Mouse (Mus musculus) cerebellum, adult 8-10 months (tissue): ENCODE measurements at regions not wholly inside any gene's neighbourhood (a gene's known extent, or its start where the extent isn't known, plus 50 kb on each side); places are given as distances from the start of the nearest gene placed in this dataset.
"Not testable (repeated sequence)": the region's sequence is repeated elsewhere in the genome, so short reads cannot be mapped to it uniquely, and the experiment has no call there.

Experiments
- DNase-seq: peaks from one replicate; pipeline ENCODE4 v3.0.0; 2022

DNA sequence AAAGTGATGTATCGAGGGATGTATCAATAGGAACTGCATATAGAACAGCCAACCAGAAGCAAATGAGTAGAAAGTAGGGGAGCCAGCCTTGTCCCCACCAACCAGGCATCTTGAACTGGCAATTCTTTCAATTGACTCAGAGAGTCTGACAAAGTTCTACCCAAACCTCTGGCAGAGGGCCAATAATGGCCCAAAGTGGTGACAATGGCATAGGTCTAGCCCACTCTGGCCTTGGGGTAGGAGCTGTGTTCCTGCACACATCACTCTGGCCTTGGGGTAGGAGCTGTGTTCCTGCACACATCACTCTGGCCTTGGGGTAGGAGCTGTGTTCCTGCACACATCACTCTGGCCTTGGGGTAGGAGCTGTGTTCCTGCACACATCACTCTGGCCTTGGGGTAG lies 373.5 kb downstream of the Tcerg1l start:
- not testable (repeated sequence) for DNase-seq

DNA sequence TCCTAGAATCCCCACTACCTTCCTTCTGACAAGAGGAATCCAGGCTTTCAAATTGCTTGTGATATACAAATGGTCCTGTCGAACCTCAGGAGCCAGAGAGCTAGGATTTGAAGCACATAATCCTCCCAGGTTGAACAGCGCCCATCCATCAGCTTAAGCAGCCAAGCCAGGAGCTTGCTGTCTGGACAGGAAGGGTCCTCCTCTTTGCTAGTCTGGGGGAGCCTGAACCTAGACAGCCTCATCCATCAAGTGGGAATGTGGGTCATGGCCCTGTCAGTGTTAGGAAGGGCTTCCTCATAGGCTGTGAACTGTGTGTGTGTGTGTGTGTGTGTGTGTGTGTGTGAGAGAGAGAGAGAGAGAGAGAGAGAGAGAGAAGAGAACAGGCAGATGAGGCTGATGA lies 345.8 kb downstream of the Tcerg1l start:
- no peak for DNase-seq

DNA sequence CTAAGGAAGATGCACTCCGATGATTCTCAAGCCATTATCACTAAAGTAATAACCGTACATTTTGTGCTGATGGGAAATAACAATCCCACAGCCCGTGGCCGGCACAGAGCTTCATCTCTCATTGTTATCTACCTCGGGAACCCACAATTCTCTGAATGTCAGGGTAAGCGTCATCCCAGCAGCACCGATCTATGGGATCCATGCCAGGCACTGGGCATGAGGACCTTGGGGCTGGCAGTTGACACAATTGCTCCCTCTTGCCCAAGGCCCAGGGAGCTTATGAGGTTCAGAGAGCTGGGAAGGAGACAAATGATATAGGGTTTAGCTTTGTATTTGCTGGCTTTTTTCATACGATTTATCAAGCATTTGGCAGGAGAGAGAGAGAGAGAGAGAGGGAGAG lies 342.8 kb downstream of the Tcerg1l start:
- DNase-seq = no peak

DNA sequence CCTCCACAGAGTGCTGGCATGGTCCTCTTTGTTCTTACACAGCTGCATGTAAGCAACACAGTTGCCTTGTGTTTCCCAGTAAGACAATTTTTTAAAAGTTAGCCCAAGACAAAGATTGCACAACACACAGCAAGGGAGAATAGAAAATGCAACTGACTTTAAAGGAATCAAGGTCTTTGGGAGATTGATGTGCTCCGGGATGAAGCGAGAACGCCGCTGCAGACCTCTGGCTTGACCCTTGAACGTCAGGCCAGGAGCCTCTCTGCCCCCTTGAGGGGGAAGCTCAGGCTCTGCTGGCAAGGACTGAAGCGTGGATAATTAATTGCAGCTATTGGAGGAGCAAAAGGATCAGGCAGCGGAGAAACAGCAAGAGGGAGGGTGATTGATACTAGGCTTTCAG lies 336.4 kb downstream of the Tcerg1l start:
- no peak for DNase-seq

DNA sequence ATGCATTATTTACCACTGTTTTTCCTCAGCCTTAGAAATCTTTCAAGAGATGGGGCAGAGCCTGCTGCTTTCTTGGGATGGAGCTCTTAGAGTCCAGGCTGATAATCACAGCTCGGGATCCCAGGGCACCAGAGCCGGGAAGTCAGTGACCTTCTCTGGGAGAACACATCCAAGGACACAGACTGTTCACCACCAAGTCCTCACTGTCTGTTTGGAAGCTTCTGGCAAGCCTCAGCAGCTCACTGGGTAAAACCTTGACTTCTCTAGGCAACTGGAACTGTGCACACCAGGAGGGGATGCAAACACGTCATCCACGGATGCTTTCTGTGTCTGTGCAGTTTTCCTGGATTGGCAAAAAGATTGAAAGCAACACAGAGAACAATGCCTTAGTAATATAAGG lies 330.6 kb downstream of the Tcerg1l start:
- DNase-seq = no peak

DNA sequence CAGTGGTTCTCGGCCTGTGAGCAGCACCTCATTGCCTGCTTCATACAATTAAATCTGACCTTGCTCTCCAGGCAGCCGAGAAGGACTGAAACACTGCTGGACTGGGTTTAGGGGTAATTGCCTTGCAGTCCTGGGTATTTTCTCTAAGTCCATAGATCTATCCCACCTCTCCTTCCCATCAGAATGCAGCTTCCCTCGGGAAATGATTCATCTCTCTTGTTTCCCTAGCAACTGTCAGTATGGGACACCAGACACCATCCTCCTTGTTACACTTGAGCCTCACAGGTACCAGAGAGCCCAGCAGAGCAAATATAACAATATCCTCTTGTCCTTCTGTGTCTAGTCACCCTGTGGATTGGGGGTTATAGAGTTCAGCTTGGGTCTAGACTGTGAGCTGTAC lies 322.3 kb downstream of the Tcerg1l start:
- DNase-seq = no peak

DNA sequence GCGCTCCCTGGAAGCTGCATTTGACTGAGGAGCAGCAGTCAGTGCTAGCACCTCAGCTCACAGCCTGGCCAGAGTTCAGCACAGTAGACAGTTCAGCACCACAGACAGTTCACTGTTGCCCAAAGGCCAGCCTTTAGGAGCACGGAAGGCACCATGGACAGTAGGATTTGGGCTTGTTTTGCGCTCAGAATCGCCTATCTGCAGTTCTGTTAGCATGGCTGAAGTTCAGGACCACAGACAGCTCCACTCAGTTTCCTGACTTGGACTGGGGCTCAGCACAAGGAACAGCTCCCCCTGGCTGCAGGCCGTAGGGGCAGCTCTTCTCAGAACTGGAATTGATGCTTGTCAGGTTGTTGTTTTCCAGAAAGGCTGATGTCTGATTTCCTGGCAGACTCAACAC lies 313.6 kb downstream of the Tcerg1l start:
- DNase-seq = peak; percentile 16

DNA sequence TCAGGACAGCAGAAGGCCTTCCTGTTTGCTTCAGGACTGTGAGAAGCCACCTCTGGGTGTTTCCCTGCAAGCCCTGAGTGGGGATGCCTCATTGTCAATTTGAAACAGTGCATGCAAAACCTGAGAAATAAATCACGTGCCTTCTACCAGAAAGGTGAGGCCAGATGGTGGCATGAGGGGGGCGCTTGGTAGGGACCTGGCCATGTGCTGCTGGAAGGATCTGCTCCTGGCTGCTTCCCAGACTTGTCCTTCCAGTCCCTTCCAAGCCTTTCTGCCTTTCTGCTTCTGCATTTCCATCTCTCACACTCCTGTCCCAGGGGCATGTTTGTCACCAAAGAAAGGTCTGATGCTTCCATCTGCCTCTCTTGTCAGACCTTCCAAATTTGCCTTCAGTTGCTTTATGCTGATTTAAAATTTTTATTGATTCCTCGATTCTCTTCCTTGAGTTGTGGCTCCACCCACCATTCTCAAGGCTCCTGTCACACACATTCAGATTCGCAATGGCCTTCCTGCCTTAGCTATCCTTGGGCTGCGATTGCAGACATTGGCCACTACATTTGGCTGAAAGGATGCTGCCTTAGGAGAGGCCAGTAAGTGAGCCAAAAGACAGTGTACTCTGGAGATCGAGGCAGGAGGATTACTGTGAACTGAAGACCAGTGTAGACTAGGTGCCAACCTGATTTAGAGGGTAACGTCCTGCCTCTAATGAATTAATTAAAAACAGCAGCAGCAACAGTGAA lies 289.9 kb downstream of the Tcerg1l start:
- DNase-seq = peak; percentile 31

DNA sequence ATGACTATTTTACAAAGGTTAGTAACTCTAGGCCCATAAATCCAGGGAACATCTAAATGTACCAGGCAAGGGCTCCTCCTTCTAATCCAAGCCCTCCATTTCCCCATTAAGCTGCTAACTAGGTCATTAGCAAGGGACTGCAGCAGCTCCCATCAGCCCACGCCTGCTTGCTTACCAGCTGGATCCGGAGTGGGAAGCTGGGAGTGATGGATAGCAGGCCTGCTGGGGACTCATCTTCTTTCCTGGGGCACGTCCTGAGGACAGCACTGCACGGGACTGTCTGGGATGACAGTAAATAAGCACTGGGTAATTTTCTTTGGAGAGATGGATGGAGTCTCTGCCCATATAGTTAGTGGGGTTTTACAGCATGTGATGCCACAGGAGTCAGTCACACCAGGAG lies 276.0 kb downstream of the Tcerg1l start:
- no peak for DNase-seq

DNA sequence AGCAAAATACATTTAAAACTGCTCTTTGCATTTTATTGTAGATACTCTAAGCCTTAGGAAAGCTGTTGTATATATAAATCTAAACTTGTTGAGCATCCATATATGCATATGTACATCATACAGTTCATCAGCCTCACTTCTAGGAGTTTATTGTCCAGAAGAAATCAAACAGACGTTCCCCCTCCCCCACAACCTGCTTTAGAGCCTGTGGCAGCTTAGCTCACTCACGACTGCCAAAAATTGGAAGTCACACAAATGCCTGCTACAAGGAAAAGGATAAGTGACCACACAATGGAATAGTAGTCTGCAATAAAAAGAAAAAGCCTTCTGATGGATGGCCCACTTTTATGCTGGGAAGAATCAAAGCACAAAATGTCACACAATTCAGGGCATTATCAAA lies 267.8 kb downstream of the Tcerg1l start:
- no peak for DNase-seq

DNA sequence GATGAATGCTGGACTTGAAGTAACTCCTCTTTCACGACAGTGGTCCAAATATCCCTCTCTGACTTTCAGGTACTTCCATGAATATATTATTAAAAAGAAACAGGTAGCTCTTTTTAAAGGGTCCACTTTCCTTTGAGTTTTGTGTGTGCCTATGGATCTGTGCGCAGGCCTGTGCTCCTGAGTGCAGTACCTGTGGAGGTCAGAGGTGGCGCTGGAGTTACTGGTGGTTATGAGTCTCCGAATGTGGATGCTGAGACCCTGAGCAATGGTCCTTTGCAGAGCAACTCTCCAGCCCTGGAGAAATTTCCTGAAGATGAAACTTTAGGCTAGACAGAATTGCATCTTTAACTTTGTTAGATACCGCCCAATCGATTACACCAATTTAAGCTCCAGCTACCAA lies 264.1 kb downstream of the Tcerg1l start:
- DNase-seq = no peak

DNA sequence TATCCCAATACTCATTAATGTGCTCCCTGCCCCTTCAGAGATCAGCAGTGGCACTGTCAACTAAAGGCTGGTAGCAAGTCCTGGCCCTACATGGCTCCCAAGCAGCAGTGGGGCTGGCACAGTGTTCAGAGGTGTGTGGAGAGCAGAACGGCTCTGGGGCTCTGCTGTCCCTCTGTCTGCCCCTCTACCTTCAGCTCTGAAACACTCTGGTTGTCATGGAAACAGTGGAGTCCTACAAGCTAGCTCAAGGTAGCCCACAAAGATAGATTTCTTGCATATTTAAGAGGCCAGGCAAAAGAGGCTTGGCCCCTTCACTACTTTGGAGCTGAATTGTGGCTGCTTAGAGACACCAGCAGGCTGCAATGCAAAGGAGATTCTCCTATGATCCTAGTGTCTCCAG lies 259.6 kb downstream of the Tcerg1l start:
- DNase-seq = no peak

DNA sequence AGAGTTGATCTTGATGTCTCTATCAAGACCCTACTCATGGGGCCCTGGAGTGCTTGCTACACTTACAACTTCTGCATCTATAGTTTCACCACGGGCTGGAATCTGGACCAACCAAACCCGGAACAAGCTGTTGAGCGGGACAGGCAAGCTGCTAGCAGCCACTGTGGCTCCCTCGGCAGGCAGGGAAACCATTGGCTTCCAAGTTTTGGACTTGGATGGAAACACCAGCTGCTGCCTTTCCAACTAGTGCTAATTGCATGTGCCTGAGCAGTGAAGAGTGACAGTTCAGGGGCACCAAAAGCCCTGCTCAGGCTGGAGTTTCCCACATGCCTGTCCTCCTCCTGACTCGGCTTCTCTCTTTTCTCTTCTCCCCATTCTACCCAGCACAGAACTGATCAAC lies 257.8 kb downstream of the Tcerg1l start:
- DNase-seq = no peak

DNA sequence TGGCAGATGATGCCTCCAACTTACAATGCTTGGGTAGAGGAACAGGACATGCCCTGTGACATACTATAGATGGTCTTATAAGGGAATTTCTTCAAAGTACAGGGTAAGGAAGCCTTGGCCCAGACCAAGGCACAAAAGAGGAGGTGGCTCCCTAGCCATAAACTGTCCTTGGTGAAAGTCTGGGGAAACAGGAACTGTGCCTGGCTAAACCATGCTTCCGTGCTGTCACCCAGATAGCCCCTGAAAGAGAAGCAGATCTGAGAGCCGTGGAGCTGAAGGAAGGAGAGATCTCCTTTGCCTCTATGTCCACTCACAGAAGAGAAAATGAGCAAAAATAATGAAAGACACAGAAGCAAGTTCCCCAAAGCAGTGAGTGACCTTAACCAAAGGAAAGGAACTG lies 248.0 kb downstream of the Tcerg1l start:
- DNase-seq = no peak

DNA sequence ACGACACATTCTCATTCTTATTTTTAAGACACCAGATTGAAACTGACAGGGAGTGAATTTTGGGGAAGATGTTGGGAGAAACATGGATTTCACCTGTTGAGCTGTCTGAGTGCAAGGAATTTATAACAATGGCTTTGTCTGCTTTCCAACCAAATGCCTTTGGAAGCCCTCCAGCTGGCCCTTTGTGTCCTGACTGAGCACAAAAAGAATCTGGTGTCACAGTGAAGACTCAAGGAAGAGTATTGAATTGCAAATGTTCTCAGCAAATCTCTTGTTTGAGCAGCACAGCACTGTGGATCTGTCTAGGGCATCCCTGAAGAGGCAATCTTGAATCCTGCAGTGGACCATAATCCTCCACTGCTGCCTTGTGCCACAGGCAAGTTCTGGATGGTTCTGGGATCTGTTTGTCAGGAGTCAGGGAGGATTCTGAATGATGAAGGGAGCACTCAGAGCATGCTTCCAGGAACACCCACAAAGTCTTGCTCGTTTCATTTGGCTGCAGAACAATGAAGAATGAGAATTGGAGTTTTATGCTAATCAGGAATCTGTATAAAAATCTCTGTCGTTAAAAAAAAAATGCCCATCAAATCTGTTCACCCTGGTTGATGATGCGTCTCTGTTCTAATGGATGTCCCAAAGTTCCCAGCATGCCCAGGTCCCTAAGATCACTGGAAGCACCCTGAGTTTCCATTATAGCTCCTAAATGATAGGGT lies 243.9 kb downstream of the Tcerg1l start:
- no peak for DNase-seq
